Mouse (Mus musculus) stomach, postnatal 0 days (tissue): Measurements from ENCODE around the gene Gucd1.
"Not testable (repeated sequence)": the region's sequence is repeated elsewhere in the genome, so short reads cannot be mapped to it uniquely, and the experiment has no call there.

Experiments used
- CTCF ChIP-seq: IDR thresholded peaks from 2 replicates; pipeline ENCODE4 v1.5.1; 2016; ENCODE audit warnings: antibody characterized with exemption, low read depth, mild to moderate bottlenecking, moderate library complexity
- EP300 ChIP-seq: optimal IDR thresholded peaks from 2 replicates; pipeline ENCODE3; 2016; ENCODE audit warnings: antibody characterized with exemption

DNA sequence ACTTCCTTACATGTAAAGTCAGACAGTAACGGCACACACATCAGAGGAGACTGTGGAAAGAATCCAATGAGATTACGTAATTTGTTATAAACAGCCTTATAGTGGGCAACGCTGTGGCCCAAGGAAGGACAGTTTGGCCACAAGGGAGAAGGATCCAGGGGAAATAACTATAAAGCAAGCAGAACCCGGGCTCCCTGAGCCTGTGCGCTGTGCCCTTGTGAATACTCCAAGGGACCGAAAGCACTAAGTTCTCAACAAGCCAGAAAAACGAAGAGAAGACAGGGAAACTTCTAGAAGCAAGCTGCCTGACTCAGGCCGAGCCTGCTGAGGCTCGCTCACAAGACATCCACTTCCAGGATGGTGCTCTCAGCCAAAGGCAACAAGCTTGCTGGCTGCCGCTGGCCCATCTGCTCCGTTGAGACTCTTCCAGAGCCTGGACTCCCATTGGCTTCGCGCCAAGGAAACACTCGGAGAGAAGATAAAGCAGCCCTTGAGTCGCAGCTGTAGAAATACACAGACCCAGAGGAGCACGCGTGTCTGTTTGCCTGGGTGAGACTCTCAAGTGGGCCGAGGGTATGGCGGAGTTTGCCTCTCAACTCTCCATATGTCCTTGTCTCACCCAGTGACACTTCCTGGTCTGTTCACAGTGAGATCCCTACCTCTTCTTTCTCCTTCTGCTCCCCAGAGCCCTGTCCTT is 144.0 kb downstream of the Gucd1 start:
- not testable (repeated sequence) for TF ChIP-seq EP300, CTCF
